Mouse (Mus musculus): ENCODE measurements at regions not wholly inside any gene's neighbourhood (a gene's known extent, or its start where the extent isn't known, plus 50 kb on each side); places are given as distances from the start of the nearest gene placed in this dataset.
A peak's percentile ranks its signal among the peaks of the same experiment; 100 is the strongest.

GRCm38 (mm10) chr2:28377948-28378822 is 68.4 kb upstream of the Ppp1r26 start:
- H3K27me3 ChIP-seq (replicated peaks; ENCODE audit: control insufficient read depth, insufficient read depth, low read length): no peaks in the 10 kb centered on the region
- WGBS: 72% methylated on average over 9 of the region's 9 CpGs
- DNase-seq: no peak

GRCm38 (mm10) chr2:28382051-28382802 is 64.4 kb upstream of the Ppp1r26 start:
- WGBS: 90% methylated on average over 12 of the region's 12 CpGs
- no peaks in the 10 kb centered on the region for H3K27me3 ChIP-seq (replicated peaks; ENCODE audit: control insufficient read depth, insufficient read depth, low read length)
- DNase-seq: no peak
- no peaks in the 10 kb centered on the region for H3K36me3 ChIP-seq (ENCODE audit: control insufficient read depth, insufficient read depth, low read length)
- no peak overlapping the region for H3K4me3 ChIP-seq (ENCODE audit: insufficient read depth, low read depth, low read length)
- no peak overlapping the region for H3K27ac ChIP-seq (ENCODE audit: insufficient read depth, low read depth, low read length)
- no peaks in the 10 kb centered on the region for H3K4me1 ChIP-seq (ENCODE audit: control insufficient read depth, insufficient read depth, low read length)
- TF ChIP-seq POLR2A (IDR thresholded peaks at IDR 0.05; ENCODE audit: low read depth, low read length) (no peak), CTCF (conservative IDR thresholded peaks at IDR 0.05; ENCODE audit: insufficient read depth, insufficient read length, low read depth, low read length) (no peak)

More at GRCm38 (mm10) chr2:28377948-28378822, 68.4 kb upstream of the Ppp1r26 start:
- H3K4me3 ChIP-seq (ENCODE audit: insufficient read depth, low read depth, low read length): no peak overlapping the region
- H3K4me1 ChIP-seq (ENCODE audit: control insufficient read depth, insufficient read depth, low read length): no peaks in the 10 kb centered on the region
- no peak overlapping the region for H3K27ac ChIP-seq (ENCODE audit: insufficient read depth, low read depth, low read length)
- H3K36me3 ChIP-seq (ENCODE audit: control insufficient read depth, insufficient read depth, low read length): no peaks in the 10 kb centered on the region
- TF ChIP-seq POLR2A (IDR thresholded peaks at IDR 0.05; ENCODE audit: low read depth, low read length) (no peak), CTCF (conservative IDR thresholded peaks at IDR 0.05; ENCODE audit: insufficient read depth, insufficient read length, low read depth, low read length) (no peak)

DNA sequence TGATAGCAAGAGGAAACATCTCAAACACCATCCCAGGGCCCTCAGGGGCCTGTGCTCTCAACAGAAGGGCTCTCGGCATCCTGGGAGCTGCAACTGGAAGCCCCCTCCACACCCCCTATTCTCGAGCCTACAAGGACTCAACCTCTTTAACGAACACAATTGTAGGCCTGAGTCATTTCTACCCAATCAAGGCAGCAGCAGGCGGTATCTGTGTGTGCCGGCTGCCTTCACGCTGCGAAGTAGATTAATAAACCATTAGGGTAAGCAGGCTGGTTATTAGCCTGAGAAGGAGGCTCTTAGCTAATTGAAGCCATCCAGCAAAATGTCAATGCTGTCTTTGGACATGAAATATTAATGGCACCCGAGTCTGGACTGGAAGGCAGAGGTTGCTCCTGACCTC is 61.7 kb upstream of the Ppp1r26 start:
- no peaks in the 10 kb centered on the region for H3K4me1 ChIP-seq (ENCODE audit: control insufficient read depth, insufficient read depth, low read length)
- no peak for TF ChIP-seq CTCF (conservative IDR thresholded peaks at IDR 0.05; ENCODE audit: insufficient read depth, insufficient read length, low read depth, low read length)
- TF ChIP-seq POLR2A (IDR thresholded peaks at IDR 0.05; ENCODE audit: low read depth, low read length): no peak
- DNase-seq: no peak
- 86% methylated on average over 8 of the region's 8 CpGs for WGBS
- no peak overlapping the region for H3K27ac ChIP-seq (ENCODE audit: insufficient read depth, low read depth, low read length)
- no peaks in the 10 kb centered on the region for H3K27me3 ChIP-seq (replicated peaks; ENCODE audit: control insufficient read depth, insufficient read depth, low read length)
- no peak overlapping the region for H3K4me3 ChIP-seq (ENCODE audit: insufficient read depth, low read depth, low read length)
- H3K36me3 ChIP-seq (ENCODE audit: control insufficient read depth, insufficient read depth, low read length): no peaks in the 10 kb centered on the region

GRCm38 (mm10) chr2:28386784-28387183 is 59.8 kb upstream of the Ppp1r26 start:
- no peak overlapping the region for H3K4me3 ChIP-seq (ENCODE audit: insufficient read depth, low read depth, low read length)
- H3K27me3 ChIP-seq (replicated peaks; ENCODE audit: control insufficient read depth, insufficient read depth, low read length): no peaks in the 10 kb centered on the region
- DNase-seq: no peak
- H3K27ac ChIP-seq (ENCODE audit: insufficient read depth, low read depth, low read length): no peak overlapping the region
- H3K36me3 ChIP-seq (ENCODE audit: control insufficient read depth, insufficient read depth, low read length): no peaks in the 10 kb centered on the region
- WGBS: 58% methylated on average over 1 of the region's 1 CpGs
- TF ChIP-seq POLR2A (IDR thresholded peaks at IDR 0.05; ENCODE audit: low read depth, low read length) (no peak), CTCF (conservative IDR thresholded peaks at IDR 0.05; ENCODE audit: insufficient read depth, insufficient read length, low read depth, low read length) (no peak)
- H3K4me1 ChIP-seq (ENCODE audit: control insufficient read depth, insufficient read depth, low read length): no peaks in the 10 kb centered on the region

- TF ChIP-seq CTCF (conservative IDR thresholded peaks at IDR 0.05; ENCODE audit: insufficient read depth, insufficient read length, low read depth, low read length) (no peak), POLR2A (IDR thresholded peaks at IDR 0.05; ENCODE audit: low read depth, low read length) (no peak)
- WGBS: 19% methylated on average over 6 of the region's 6 CpGs
- Histone ChIP-seq H3K4me3 (ENCODE audit: insufficient read depth, low read depth, low read length) (no peak overlapping the region), H3K27ac (ENCODE audit: insufficient read depth, low read depth, low read length) (no peak overlapping the region), H3K27me3 (replicated peaks; ENCODE audit: control insufficient read depth, insufficient read depth, low read length) (no peaks in the 10 kb centered on the region), H3K36me3 (ENCODE audit: control insufficient read depth, insufficient read depth, low read length) (no peaks in the 10 kb centered on the region), H3K4me1 (ENCODE audit: control insufficient read depth, insufficient read depth, low read length) (no peaks in the 10 kb centered on the region)
- DNase-seq: peak; percentile 10
Observed at GRCm38 (mm10) chr2:28387422-28387836, 59.2 kb upstream of the Ppp1r26 start.

GRCm38 (mm10) chr2:28387926-28388325 is 58.7 kb upstream of the Ppp1r26 start:
- no peak for DNase-seq
- H3K36me3 ChIP-seq (ENCODE audit: control insufficient read depth, insufficient read depth, low read length): no peaks in the 10 kb centered on the region
- WGBS: 80% methylated on average over 4 of the region's 4 CpGs
- no peak overlapping the region for H3K4me3 ChIP-seq (ENCODE audit: insufficient read depth, low read depth, low read length)
- TF ChIP-seq POLR2A (IDR thresholded peaks at IDR 0.05; ENCODE audit: low read depth, low read length) (no peak), CTCF (conservative IDR thresholded peaks at IDR 0.05; ENCODE audit: insufficient read depth, insufficient read length, low read depth, low read length) (no peak)
- no peak overlapping the region for H3K27ac ChIP-seq (ENCODE audit: insufficient read depth, low read depth, low read length)
- H3K4me1 ChIP-seq (ENCODE audit: control insufficient read depth, insufficient read depth, low read length): no peaks in the 10 kb centered on the region
- no peaks in the 10 kb centered on the region for H3K27me3 ChIP-seq (replicated peaks; ENCODE audit: control insufficient read depth, insufficient read depth, low read length)

- no peak overlapping the region for H3K4me3 ChIP-seq (ENCODE audit: insufficient read depth, low read depth, low read length)
- no peaks in the 10 kb centered on the region for H3K36me3 ChIP-seq (ENCODE audit: control insufficient read depth, insufficient read depth, low read length)
- TF ChIP-seq CTCF (conservative IDR thresholded peaks at IDR 0.05; ENCODE audit: insufficient read depth, insufficient read length, low read depth, low read length) (no peak), POLR2A (IDR thresholded peaks at IDR 0.05; ENCODE audit: low read depth, low read length) (no peak)
- no peaks in the 10 kb centered on the region for H3K4me1 ChIP-seq (ENCODE audit: control insufficient read depth, insufficient read depth, low read length)
- H3K27ac ChIP-seq (ENCODE audit: insufficient read depth, low read depth, low read length): no peak overlapping the region
- H3K27me3 ChIP-seq (replicated peaks; ENCODE audit: control insufficient read depth, insufficient read depth, low read length): no peaks in the 10 kb centered on the region
- no peak for DNase-seq
- 82% methylated on average over 5 of the region's 5 CpGs for WGBS
Observed at GRCm38 (mm10) chr2:28389703-28390102, 56.9 kb upstream of the Ppp1r26 start.
